Mouse (Mus musculus): ENCODE measurements at regions not wholly inside any gene's neighbourhood (a gene's known extent, or its start where the extent isn't known, plus 50 kb on each side); places are given as distances from the start of the nearest gene placed in this dataset.

DNA sequence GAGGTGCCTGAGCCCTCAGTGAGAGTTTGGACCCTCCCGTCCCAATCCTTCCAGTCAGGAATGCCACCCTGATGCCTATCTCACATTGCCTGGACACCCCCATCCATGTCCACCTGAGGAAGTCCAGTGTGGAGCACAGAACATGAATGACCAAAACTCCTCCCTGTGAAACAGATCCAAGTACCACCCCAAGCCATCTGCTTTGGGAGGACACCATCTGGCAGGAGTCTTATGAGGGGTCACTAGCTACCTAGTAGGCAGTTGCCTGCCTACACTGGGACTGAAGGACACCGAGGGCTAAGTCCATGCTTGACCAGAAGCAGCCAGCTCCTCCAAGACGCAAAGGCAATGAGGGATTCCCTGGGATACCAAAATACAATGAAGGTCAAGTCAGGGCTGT, 119.9 kb upstream of the Ppp1r26 start:
- TF ChIP-seq FOSL1 (IDR thresholded peaks at IDR 0.05; ENCODE audit: insufficient read depth, low read length, poor library complexity, severe bottlenecking), result no peak
- TF ChIP-seq CTCF (IDR thresholded peaks at IDR 0.05; ENCODE audit: control insufficient read depth, insufficient read depth, insufficient read length), result no peak
